Mouse (Mus musculus): Measurements from ENCODE around the gene Gpr149. TPM values are rescaled to one million over a fixed set of nuclear protein-coding genes. Genes with fewer than 3 reads are reported as not detected.

Gene Gpr149
- not detected for total RNA-seq (2023)

GRCm38 (mm10) chr3:62604973-62605372, at the start of gene Gpr149:
Gene Gpr149 (minus strand): TSS chr3:62605140.

DNA sequence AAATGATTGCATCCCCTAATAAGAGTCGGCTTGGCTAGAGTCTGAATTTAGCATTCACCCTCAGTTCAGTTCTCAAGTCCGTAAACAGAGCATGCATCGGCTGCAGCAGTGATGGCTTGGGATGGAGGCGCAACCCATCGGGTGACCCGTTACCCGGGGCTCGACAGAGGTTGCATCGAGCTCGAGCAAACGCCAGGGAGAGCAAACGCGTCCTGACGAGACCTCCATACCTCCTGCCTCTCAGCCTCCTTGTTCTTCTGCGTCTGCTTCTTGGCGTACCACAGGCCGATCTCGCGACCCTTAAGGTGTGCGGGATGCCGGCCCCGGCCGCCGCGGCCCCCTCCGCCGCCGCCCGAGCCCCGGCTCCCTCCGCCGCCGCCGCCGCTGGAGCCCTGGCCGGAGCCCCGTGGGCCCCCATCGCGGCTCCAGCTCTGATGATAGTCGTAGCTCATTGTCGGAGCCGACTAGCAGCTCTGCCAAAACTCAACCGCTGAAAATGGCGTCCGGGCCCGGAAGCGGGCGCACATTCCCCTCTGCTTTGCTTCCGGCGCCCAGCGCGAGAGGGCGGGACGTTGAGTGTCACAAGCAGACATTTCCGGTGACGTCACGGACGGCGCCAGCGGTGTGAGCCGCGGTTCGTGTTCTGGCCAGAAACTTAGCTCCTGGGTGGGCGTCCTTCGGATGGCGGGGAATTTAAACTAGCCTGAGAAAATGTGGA, 98.3 kb downstream of the Gpr149 start, which contains the start of gene Dhx36:
Gene Dhx36 (minus strand): TSS at position 517 of the 718 bp plus-strand sequence.

Other genes with a start within 250 kb of the Gpr149 start
- gene Dhx36, start 98.1 kb downstream of the Gpr149 start, total RNA-seq (2023) = 55.5 TPM